Comparison of ENCODE assay signal across 8 mouse cellular contexts in the genomic region with DNA sequence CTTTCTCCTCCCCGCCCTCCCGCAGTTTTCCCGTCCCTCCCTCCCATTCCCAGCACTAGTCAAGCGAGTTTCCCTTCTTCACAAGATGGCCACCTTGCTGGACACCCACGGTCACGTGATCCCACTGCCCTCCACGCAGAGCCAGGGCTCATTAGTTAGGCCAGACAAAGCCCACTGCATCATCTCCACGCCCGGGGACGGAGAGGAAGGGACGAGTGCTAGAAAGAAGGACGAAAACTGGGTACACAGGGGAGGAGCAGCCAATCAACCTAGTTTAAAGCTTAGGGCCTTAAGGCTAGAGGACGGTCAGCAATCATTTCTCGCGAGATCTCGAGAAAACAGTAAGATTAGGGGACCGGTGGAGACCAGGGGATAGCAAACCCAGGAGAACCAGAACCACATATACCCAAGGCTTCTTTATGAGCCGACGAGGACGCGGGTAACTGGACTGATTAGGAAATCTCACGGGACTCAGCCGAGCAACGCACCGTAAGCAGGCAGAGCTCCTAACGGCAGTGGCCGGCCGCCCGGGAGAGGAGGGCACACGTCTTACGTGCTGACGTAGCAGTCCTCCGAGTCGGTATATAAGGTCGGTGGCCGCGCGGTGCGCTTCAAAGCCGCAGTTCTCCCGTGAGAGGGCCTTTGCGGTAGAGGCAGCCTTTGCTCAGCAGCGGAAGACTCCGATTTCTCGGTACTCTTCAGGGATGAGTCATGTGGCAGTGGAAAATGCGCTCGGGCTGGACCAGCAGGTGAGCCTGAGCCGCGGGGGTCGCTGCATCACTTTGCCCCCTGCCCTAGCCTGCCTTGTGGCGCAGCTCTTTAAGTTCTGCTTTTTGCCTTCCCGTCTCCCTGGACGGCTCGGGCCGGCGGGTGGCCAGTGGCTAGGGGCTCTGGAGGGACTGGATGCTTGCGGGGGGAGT. TPM values are rescaled to one million over a fixed set of nuclear protein-coding genes. Genes with fewer than 3 reads are reported as not detected.
DNase-seq lines count a peak whose midpoint lies in the region; ATAC-seq lines count a peak whose summit lies in the region.

Ddx3x (plus strand) TSS at position 562 of the 920 bp plus-strand sequence.

- peak within 1 kb of the TSS; percentile 99 for H3K27ac ChIP-seq in forebrain, embryonic 11.5 days (ENCODE audit: low read depth, low read length)
- H3K27ac ChIP-seq in heart, embryonic 16.5 days (ENCODE audit: low read length) = peak within 1 kb of the TSS; percentile 99
- H3K27ac ChIP-seq in liver, embryonic 15.5 days (replicated peaks) = peak within 1 kb of the TSS; percentile 92
- peak within 1 kb of the TSS; percentile 96 for H3K27ac ChIP-seq in neural tube, embryonic 12.5 days

- H3K9me3 ChIP-seq in forebrain, embryonic 11.5 days (ENCODE audit: control insufficient read depth, low read length) = no peaks in the 10 kb centered on the region
- no peaks in the 10 kb centered on the region for H3K9me3 ChIP-seq in heart, embryonic 16.5 days (replicated peaks; ENCODE audit: control insufficient read depth, low read length)
- H3K9me3 ChIP-seq in liver, embryonic 15.5 days (replicated peaks) = no peaks in the 10 kb centered on the region
- no peaks in the 10 kb centered on the region for H3K9me3 ChIP-seq in neural tube, embryonic 12.5 days

- H3K27me3 ChIP-seq in forebrain, embryonic 11.5 days (ENCODE audit: control insufficient read depth, insufficient read depth, low read length) = no peaks in the 10 kb centered on the region; the same call in 1 of the 2 replicates
- H3K27me3 ChIP-seq in heart, embryonic 16.5 days (ENCODE audit: control insufficient read depth, insufficient read depth, low read length) = no peaks in the 10 kb centered on the region
- no peaks in the 10 kb centered on the region for H3K27me3 ChIP-seq in liver, embryonic 15.5 days
- no peaks in the 10 kb centered on the region for H3K27me3 ChIP-seq in neural tube, embryonic 12.5 days (replicated peaks)

- no peaks in the 10 kb centered on the region; the same call in 1 of the 2 replicates for H3K36me3 ChIP-seq in forebrain, embryonic 11.5 days (ENCODE audit: control insufficient read depth, insufficient read depth, low read length)
- no peaks in the 10 kb centered on the region for H3K36me3 ChIP-seq in heart, embryonic 16.5 days (ENCODE audit: control insufficient read depth, insufficient read depth)
- H3K36me3 ChIP-seq in liver, embryonic 15.5 days (replicated peaks) = peaks cover 12% of the 10 kb centered on the region
- peaks cover 6% of the 10 kb centered on the region; the same call in 1 of the 2 replicates for H3K36me3 ChIP-seq in neural tube, embryonic 12.5 days

- DNase-seq in c-Kit-positive CD71-negative TER-119-negative erythroid progenitor cells, embryonic 14.5 days (ENCODE audit: low read depth) = peak; percentile 74
- DNase-seq in forebrain, embryonic 11.5 days (ENCODE audit: low spot score) = peak; percentile 95
- peak; percentile 89 to 94 for DNase-seq in kidney, postnatal 36 days
- DNase-seq in telencephalon, adult 2 months (ENCODE audit: low read depth, low spot score) = peak; percentile 81

- H3K9ac ChIP-seq in forebrain, embryonic 11.5 days (ENCODE audit: low read length) = peak within 1 kb of the TSS; percentile 99
- peak within 1 kb of the TSS; percentile 100 for H3K9ac ChIP-seq in heart, embryonic 16.5 days (ENCODE audit: low read length)
- H3K9ac ChIP-seq in liver, embryonic 15.5 days = peak within 1 kb of the TSS; percentile 89
- H3K9ac ChIP-seq in neural tube, embryonic 12.5 days = peak within 1 kb of the TSS; percentile 99

- H3K4me1 ChIP-seq in forebrain, embryonic 11.5 days (replicated peaks; ENCODE audit: control insufficient read depth, insufficient read depth, low read length) = no peaks in the 10 kb centered on the region; the same call in 1 of the 2 replicates
- peaks cover 8% of the 10 kb centered on the region for H3K4me1 ChIP-seq in heart, embryonic 16.5 days (ENCODE audit: control insufficient read depth, insufficient read depth, low read length)
- peaks cover 11% of the 10 kb centered on the region for H3K4me1 ChIP-seq in liver, embryonic 15.5 days (replicated peaks)
- peaks cover 7% of the 10 kb centered on the region; the same call in 1 of the 2 replicates for H3K4me1 ChIP-seq in neural tube, embryonic 12.5 days

- peak within 1 kb of the TSS; percentile 64 for H3K4me2 ChIP-seq in forebrain, embryonic 11.5 days (ENCODE audit: low read depth, low read length, severe bottlenecking)
- H3K4me2 ChIP-seq in heart, embryonic 16.5 days (ENCODE audit: low read depth, low read length) = peak within 1 kb of the TSS; percentile 76
- peak within 1 kb of the TSS; percentile 79 for H3K4me2 ChIP-seq in liver, embryonic 15.5 days
- H3K4me2 ChIP-seq in neural tube, embryonic 12.5 days (replicated peaks) = peak within 1 kb of the TSS; percentile 74

- ATAC-seq in CD4-positive, CD25-positive, alpha-beta regulatory T cell, adult 4 months = peak; percentile 84
- ATAC-seq in forebrain, embryonic 11.5 days (replicated peaks; ENCODE audit: low FRiP score) = peak; percentile 92
- ATAC-seq in heart, embryonic 16.5 days (replicated peaks; ENCODE audit: extremely low read depth, insufficient read depth, low FRiP score) = peak; percentile 91
- peak; percentile 91 for ATAC-seq in liver, embryonic 15.5 days (ENCODE audit: insufficient read depth)
- ATAC-seq in neural tube, embryonic 12.5 days (ENCODE audit: low FRiP score, low read depth) = peak; percentile 94

- WGBS in forebrain, embryonic 11.5 days = under 1% methylated on average over 56 of the region's 57 CpGs
- under 1% methylated on average over 55 of the region's 57 CpGs for WGBS in heart, embryonic 16.5 days
- WGBS in liver, embryonic 15.5 days (ENCODE audit: insufficient replicate concordance) = 0% methylated on average over 57 of the region's 57 CpGs
- WGBS in neural tube, embryonic 12.5 days = under 1% methylated on average over 57 of the region's 57 CpGs

- H3K4me3 ChIP-seq in forebrain, embryonic 11.5 days (ENCODE audit: low read depth, low read length) = peak within 1 kb of the TSS; percentile 82
- peak within 1 kb of the TSS; percentile 94 for H3K4me3 ChIP-seq in heart, embryonic 16.5 days (ENCODE audit: low read length)
- H3K4me3 ChIP-seq in liver, embryonic 15.5 days (replicated peaks) = peak within 1 kb of the TSS; percentile 87
- peak within 1 kb of the TSS; percentile 80 for H3K4me3 ChIP-seq in neural tube, embryonic 12.5 days

RNA-seq across cellular contexts. Expression of gene Ddx3x, which starts in this region (rescaled TPM):
- polyA plus RNA-seq in CD4-positive, CD25-positive, alpha-beta regulatory T cell, adult 4 months (2017; shearing (Covaris generic)) = 10 to 100 TPM; 34.7 to 48.4 TPM
- 193 and 198 TPM in 2 replicates for polyA plus RNA-seq in forebrain, embryonic 11.5 days (2014; fragmentation: Nextera tagmentation; extraction: Ambion mirVana)
- 75.3 and 78.0 TPM in 2 replicates for polyA plus RNA-seq in heart, embryonic 16.5 days (2015; fragmentation: Nextera tagmentation; extraction: Ambion mirVana)
- 46.0 and 46.3 TPM in 2 replicates for polyA plus RNA-seq in liver, embryonic 15.5 days (2015; fragmentation: Nextera tagmentation; extraction: Ambion mirVana)
- polyA plus RNA-seq in neural tube, embryonic 12.5 days (2016; fragmentation: Nextera tagmentation; extraction: Ambion mirVana) = 148 and 162 TPM in 2 replicates

Comparison
In these comparisons a context has a peak if more than half of its experiments do, and no peak if none do; other contexts are left out.
1. Peak in every context shown above with its lines: DNase-seq, ATAC-seq, H3K4me3 ChIP-seq and H3K27ac ChIP-seq.